Mouse (Mus musculus) cerebellum, adult (tissue): ENCODE data around the gene Rwdd4a.

Source experiments
- ATAC-seq: cut with Nextera tagmentation; 2 replicates; pipeline ENCODE4 v1.9.2; 2017; ENCODE audit warnings: mild to moderate bottlenecking, moderate library complexity, mixed read lengths; ENCODE audit not compliant: insufficient number of reproducible peaks, low FRiP score, low TSS enrichment

The Rwdd4a gene

GRCm38 (mm10) chr8:47573482-47573881, 40.0 kb downstream of the Rwdd4a start:
- no peak for ATAC-seq

DNA sequence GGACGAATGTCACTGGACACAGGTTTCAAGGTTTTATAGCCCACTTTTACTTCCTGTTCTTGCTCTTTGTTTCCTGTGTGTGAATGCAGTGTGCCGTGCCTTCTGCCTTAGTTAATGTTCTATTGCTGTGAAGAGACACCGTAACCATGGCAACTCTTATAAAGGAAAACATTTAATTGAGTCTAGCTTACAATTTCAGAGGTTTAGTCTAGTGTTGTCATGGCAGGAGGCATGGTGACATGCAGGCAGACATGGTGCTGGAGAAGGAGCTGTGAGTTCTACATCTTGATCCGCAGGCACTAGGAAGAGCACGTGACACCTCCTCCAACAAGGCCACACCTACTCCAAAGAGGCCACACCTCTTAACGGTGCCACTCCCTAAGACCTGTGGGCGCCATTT, 48.0 kb downstream of the Rwdd4a start:
- no peak for ATAC-seq

DNA sequence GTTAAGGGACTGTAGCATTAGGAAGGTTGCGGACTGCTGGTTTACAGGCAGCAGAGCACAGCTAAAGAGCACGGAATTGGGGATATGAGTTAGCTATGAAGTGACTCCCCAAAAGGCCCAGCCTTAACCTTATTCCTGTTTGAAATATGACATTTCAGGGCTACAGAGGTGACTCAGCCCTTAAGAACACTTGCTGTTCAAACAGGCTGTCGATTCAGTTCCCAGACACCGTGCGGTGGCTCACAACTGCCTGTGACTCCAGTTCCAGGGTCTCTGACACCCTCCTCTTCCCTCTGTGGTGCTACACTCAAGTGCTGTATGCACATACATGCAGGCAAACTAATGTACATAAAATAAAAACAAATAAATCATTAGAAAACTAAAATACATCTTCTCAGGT, 55.2 kb downstream of the Rwdd4a start:
- no peak for ATAC-seq

GRCm38 (mm10) chr8:47590400-47590799, 56.9 kb downstream of the Rwdd4a start:
- no peak for ATAC-seq

- ATAC-seq = no peak
These were observed 67.2 kb downstream of the Rwdd4a start for GRCm38 (mm10) chr8:47600664-47601063.
